Mouse (Mus musculus): Measurements from ENCODE around the gene Mrpl36. TPM values are rescaled to one million over a fixed set of nuclear protein-coding genes. Genes with fewer than 3 reads are reported as not detected.

Gene Mrpl36
- total and polyA plus RNA-seq, 3 experiments = 140 to 147 TPM; not detected in 1

DNA sequence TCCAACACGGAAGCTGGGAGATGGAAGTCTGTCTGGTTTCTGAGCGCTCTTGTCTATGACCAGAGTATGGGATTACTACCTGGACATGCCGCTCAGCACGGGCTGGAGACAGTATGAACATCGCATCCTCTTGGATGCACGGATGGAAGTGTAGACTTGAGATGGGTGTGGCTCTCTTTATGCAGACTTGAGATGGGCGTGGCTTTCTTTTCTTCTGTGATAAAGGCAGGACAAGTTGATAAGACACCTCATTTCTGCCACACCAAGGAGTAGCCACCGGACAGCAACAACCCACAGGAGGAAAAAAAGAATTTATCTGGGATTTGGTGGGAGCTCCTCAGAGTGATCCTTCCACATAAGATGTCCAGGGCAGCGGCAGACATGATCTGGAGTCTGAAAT lies 22.4 kb downstream of the Mrpl36 start:
- no peak overlapping the region for H3K27ac ChIP-seq (ENCODE audit: control insufficient read depth, low read depth, low read length)
- no peaks in the 10 kb centered on the region; a peak in 1 of 4 replicates for H3K27me3 ChIP-seq (ENCODE audit: control insufficient read depth in 1 of 2, insufficient read depth in 2 of 2, low read length in 2 of 2)
- H3K79me2 ChIP-seq (ENCODE audit: control insufficient read depth, insufficient read depth, low read length, poor library complexity) = no peaks in the 10 kb centered on the region
- no peak overlapping the region for H3K4me3 ChIP-seq (ENCODE audit: control insufficient read depth in 1 of 2, insufficient read depth in 1 of 2, low read depth in 2 of 2, low read length in 2 of 2)
- no peak overlapping the region for H3K9ac ChIP-seq (ENCODE audit: control insufficient read depth, low read depth, low read length, poor library complexity, severe bottlenecking)
- H3K4me1 ChIP-seq (ENCODE audit: control insufficient read depth in 1 of 2, insufficient read depth in 2 of 2, low read length in 2 of 2) = peaks cover 0 to 16% of the 10 kb centered on the region in 2 experiments; a peak in 2 of 4 replicates
- no peaks in the 10 kb centered on the region for H3K9me3 ChIP-seq (replicated peaks; ENCODE audit: insufficient read depth, low read length)
- H3K36me3 ChIP-seq (ENCODE audit: control insufficient read depth in 1 of 2, insufficient read depth in 2 of 2, low read length in 2 of 2) = peaks cover 0 to 6% of the 10 kb centered on the region in 2 experiments; a peak in 2 of 4 replicates
- no peak for TF ChIP-seq CTCF (IDR thresholded peaks at IDR 0.05 in 2 of 3, conservative IDR thresholded peaks at IDR 0.05 in 1 of 3; ENCODE audit: control insufficient read depth in 1 of 3, insufficient read depth in 1 of 3, low read depth in 2 of 3, low read length in 3 of 3, poor library complexity in 1 of 3, severe bottlenecking in 1 of 3)
- DNase-seq (ENCODE audit: low read depth, low spot score) = no peak

DNA sequence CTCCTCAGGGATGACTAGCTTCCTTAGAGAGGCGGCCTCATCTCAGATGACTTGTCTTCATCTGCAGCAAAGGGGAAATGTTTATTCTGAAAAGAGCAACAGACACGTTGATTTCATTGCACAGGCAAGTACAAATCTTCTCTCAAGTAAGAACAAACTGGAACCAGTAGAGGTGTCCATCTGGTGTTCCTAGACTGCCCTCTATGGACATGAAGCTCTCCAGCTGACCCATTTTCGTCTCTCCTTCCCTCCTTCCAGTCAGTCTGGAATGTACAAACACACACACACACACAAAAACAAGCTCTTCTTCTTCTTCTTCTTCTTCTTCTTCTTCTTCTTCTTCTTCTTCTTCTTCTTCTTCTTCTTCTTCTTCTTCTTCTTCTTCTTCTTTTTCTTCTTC lies 23.6 kb downstream of the Mrpl36 start:
- peaks cover 0 to 14% of the 10 kb centered on the region in 2 experiments; a peak in 2 of 4 replicates for H3K4me1 ChIP-seq (ENCODE audit: control insufficient read depth in 1 of 2, insufficient read depth in 2 of 2, low read length in 2 of 2)
- no peak overlapping the region for H3K27ac ChIP-seq (ENCODE audit: control insufficient read depth, low read depth, low read length)
- no peaks in the 10 kb centered on the region for H3K9me3 ChIP-seq (replicated peaks; ENCODE audit: insufficient read depth, low read length)
- H3K4me3 ChIP-seq (ENCODE audit: control insufficient read depth in 1 of 2, insufficient read depth in 1 of 2, low read depth in 2 of 2, low read length in 2 of 2) = no peak overlapping the region
- no peaks in the 10 kb centered on the region for H3K79me2 ChIP-seq (ENCODE audit: control insufficient read depth, insufficient read depth, low read length, poor library complexity)
- no peaks in the 10 kb centered on the region; a peak in 1 of 4 replicates for H3K27me3 ChIP-seq (ENCODE audit: control insufficient read depth in 1 of 2, insufficient read depth in 2 of 2, low read length in 2 of 2)
- H3K36me3 ChIP-seq (ENCODE audit: control insufficient read depth in 1 of 2, insufficient read depth in 2 of 2, low read length in 2 of 2) = no peaks in the 10 kb centered on the region
- TF ChIP-seq TBP (IDR thresholded peaks at IDR 0.05; ENCODE audit: low read depth, low read length) = no peak
- no peak for TF ChIP-seq SIN3A (IDR thresholded peaks at IDR 0.05; ENCODE audit: low read length)
- TF ChIP-seq MAZ (IDR thresholded peaks at IDR 0.05; ENCODE audit: low read depth, low read length) = no peak
- TF ChIP-seq MAX (IDR thresholded peaks at IDR 0.05; ENCODE audit: low read length) = no peak
- no peak for DNase-seq (ENCODE audit: low read depth, low spot score)
- no peak overlapping the region for H3K9ac ChIP-seq (ENCODE audit: control insufficient read depth, low read depth, low read length, poor library complexity, severe bottlenecking)

DNA sequence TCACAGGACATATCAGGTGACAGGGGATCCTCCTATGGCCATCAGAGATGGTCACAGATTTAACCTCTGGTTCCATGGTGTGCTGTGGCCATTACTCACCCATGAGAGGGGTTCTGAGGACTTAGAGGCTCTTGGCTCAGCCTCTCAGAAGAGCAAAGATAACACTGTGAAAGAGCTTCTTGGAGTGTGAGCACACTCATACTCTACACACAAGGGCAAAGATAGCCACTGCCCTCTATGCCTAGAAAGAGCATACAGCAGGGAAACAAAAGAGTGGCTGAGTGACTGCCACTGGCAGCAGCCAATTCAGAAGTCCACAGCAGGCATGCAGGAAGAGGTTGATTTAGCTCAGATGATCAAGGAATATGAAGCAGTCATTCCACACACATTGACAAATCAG lies 24.2 kb downstream of the Mrpl36 start:
- Histone ChIP-seq H3K4me1 (ENCODE audit: control insufficient read depth in 1 of 2, insufficient read depth in 2 of 2, low read length in 2 of 2) (peaks cover 0 to 14% of the 10 kb centered on the region in 2 experiments; a peak in 2 of 4 replicates), H3K27ac (ENCODE audit: control insufficient read depth, low read depth, low read length) (no peak overlapping the region), H3K27me3 (ENCODE audit: control insufficient read depth in 1 of 2, insufficient read depth in 2 of 2, low read length in 2 of 2) (no peaks in the 10 kb centered on the region; a peak in 1 of 4 replicates), H3K36me3 (ENCODE audit: control insufficient read depth in 1 of 2, insufficient read depth in 2 of 2, low read length in 2 of 2) (no peaks in the 10 kb centered on the region), H3K9me3 (replicated peaks; ENCODE audit: insufficient read depth, low read length) (no peaks in the 10 kb centered on the region), H3K4me3 (ENCODE audit: control insufficient read depth in 1 of 2, insufficient read depth in 1 of 2, low read depth in 2 of 2, low read length in 2 of 2) (no peak overlapping the region), H3K9ac (ENCODE audit: control insufficient read depth, low read depth, low read length, poor library complexity, severe bottlenecking) (no peak overlapping the region), H3K79me2 (ENCODE audit: control insufficient read depth, insufficient read depth, low read length, poor library complexity) (no peaks in the 10 kb centered on the region)
- DNase-seq (ENCODE audit: low read depth, low spot score) = no peak
- TF ChIP-seq RAD21 (IDR thresholded peaks at IDR 0.05; ENCODE audit: low read depth, low read length) (no peak), TBP (IDR thresholded peaks at IDR 0.05; ENCODE audit: low read depth, low read length) (no peak), GATA1 (IDR thresholded peaks at IDR 0.05; ENCODE audit: low read depth, low read length) (no peak), POLR2AphosphoS5 (IDR thresholded peaks at IDR 0.05; ENCODE audit: borderline replicate concordance, low read depth, low read length) (no peak), E2F4 (IDR thresholded peaks at IDR 0.05; ENCODE audit: borderline replicate concordance, low read depth, low read length) (no peak), NRF1 (IDR thresholded peaks at IDR 0.05; ENCODE audit: insufficient read depth, low read depth, low read length, poor library complexity, severe bottlenecking) (no peak), RCOR1 (IDR thresholded peaks at IDR 0.05; ENCODE audit: low read depth, low read length) (no peak), MYB (IDR thresholded peaks at IDR 0.05; ENCODE audit: low read depth, low read length) (no peak), EP300 (IDR thresholded peaks at IDR 0.05; ENCODE audit: low read depth in 1 of 2, low read length in 2 of 2) (no peak), UBTF (IDR thresholded peaks at IDR 0.05; ENCODE audit: borderline replicate concordance, insufficient read depth, low read depth, low read length) (no peak), HCFC1 (IDR thresholded peaks at IDR 0.05; ENCODE audit: low read depth, low read length) (no peak), ZNF384 (IDR thresholded peaks at IDR 0.05; ENCODE audit: low read depth, low read length) (no peak), KAT2A (conservative IDR thresholded peaks at IDR 0.05; ENCODE audit: low read depth, low read length) (no peak), GABPA (IDR thresholded peaks at IDR 0.05; ENCODE audit: low read depth, low read length) (no peak), TCF12 (IDR thresholded peaks at IDR 0.05; ENCODE audit: low read depth, low read length) (no peak)
